Comparison of ENCODE assay signal across 8 mouse cellular contexts in the genomic region with DNA sequence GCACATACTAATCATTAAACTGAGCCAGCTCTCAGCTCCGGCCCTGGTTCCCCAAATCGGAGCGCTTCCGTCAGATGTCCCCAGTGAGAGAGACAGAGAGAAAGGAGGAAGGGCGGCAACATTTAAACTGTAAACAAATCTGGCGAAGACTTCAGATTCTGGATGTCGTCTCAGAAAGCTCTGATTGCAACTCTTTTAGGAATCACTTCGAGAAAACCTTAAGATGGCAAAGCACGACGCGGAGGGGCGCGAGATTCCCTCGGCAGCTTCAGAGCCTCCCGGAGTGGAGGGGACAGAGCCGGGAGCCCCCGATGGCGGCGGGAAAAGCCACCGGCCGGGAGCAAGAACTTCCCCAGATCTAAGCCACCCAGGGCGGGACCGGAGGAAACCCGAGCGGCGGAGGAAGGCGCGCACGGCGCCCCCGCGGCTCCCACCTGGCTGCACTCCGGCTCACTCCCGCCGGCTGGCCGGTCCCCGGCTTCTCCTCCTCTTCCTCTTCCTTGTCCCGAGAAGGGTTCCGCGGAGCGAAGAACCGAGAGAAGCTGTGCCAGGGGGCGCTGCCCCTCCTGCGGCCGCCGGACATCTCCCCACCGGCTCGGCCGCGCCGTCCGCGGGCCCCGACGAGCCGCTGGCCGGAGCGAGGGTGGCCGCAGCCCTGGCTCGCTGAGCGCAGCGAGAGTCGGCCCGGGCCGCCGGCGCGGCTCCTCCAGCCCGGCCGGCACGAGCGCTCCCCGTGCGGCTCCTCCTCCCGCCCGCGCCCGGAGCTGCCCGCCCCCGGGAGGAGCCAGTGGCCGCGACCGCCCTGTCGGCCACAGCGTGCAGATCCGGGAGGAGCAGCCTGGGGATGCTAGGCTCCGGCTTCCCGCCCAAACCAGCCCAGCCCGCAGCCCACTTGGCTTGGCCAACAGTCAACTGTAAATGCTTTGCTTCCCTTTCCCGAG. TPM values are rescaled to one million over a fixed set of nuclear protein-coding genes. Genes with fewer than 3 reads are reported as not detected.
DNase-seq lines count a peak whose midpoint lies in the region; ATAC-seq lines count a peak whose summit lies in the region.

A gene (minus strand): TSS at position 669 of the 941 bp plus-strand sequence.

- DNase-seq in NIH3T3 (ENCODE audit: low read depth) = peak; percentile 85
- DNase-seq in cerebellum, adult 9-11 months = peak; percentile 55
- DNase-seq in gastrocnemius, adult 18-20 months (ENCODE audit: low spot score) = peak; percentile 83
- DNase-seq in layer of hippocampus, postnatal 36 days = peak; percentile 56 to 57
- peak; percentile 83 for DNase-seq in lung, postnatal 14 days
- DNase-seq in ovary, postnatal 10 days (ENCODE audit: low spot score) = peak; percentile 63
- DNase-seq in thymus, postnatal 36 days = peak; percentile 18 to 25

- peak; percentile 75 for ATAC-seq in hindbrain, embryonic 13.5 days (ENCODE audit: low FRiP score)

- H3K36me3 ChIP-seq in hindbrain, embryonic 13.5 days = no peaks in the 10 kb centered on the region

- H3K4me3 ChIP-seq in hindbrain, embryonic 13.5 days = peak within 1 kb of the TSS; percentile 80

- peak within 1 kb of the TSS; percentile 81 for H3K4me2 ChIP-seq in hindbrain, embryonic 13.5 days

- H3K9ac ChIP-seq in hindbrain, embryonic 13.5 days = peak within 1 kb of the TSS; percentile 85

- peaks cover 20% of the 10 kb centered on the region for H3K4me1 ChIP-seq in hindbrain, embryonic 13.5 days (replicated peaks)

- WGBS in hindbrain, embryonic 13.5 days = under 1% methylated on average over 69 of the region's 90 CpGs

- no peaks in the 10 kb centered on the region for H3K9me3 ChIP-seq in hindbrain, embryonic 13.5 days

- no peaks in the 10 kb centered on the region; the same call in 1 of the 2 replicates for H3K27me3 ChIP-seq in hindbrain, embryonic 13.5 days

- peak within 1 kb of the TSS; percentile 87 for H3K27ac ChIP-seq in hindbrain, embryonic 13.5 days

RNA-seq across cellular contexts. Expression of the gene that starts here (rescaled TPM):
- total RNA-seq in gastrocnemius, adult 18-20 months (2021) = 10 to 100 TPM; 28.8 to 36.0 TPM
- 3.0 and 4.1 TPM in 2 replicates for polyA plus RNA-seq in hindbrain, embryonic 13.5 days (2015; fragmentation: Nextera tagmentation; extraction: Ambion mirVana)
- 1 to 10 TPM; 4.7 TPM for total RNA-seq in layer of hippocampus, postnatal 36 days (2021)

Comparison
In these comparisons a context has a peak if more than half of its experiments do, and no peak if none do; other contexts are left out.
1. Peak in every context shown above with its lines: DNase-seq, ATAC-seq, H3K4me3 ChIP-seq and H3K27ac ChIP-seq.
2. RNA of the gene that starts here (total RNA-seq): 28.8 to 36.0 TPM in gastrocnemius, adult 18-20 months; 4.7 TPM in layer of hippocampus, postnatal 36 days; every median in the first group is over 4 times any median in the second.
3. DNase-seq: peak in every context shown above with its lines; median percentile 85 in NIH3T3; 83 in gastrocnemius, adult 18-20 months; 83 in lung, postnatal 14 days; 63 in ovary, postnatal 10 days; 56 in layer of hippocampus, postnatal 36 days; 55 in cerebellum, adult 9-11 months; 22 in thymus, postnatal 36 days.